Mouse (Mus musculus) brain, embryonic 14.5 days (tissue): Measurements from ENCODE around the gene Aldob.

Source experiments
- CTCF ChIP-seq: fragments of 200-500 bp; IDR thresholded peaks from 2 replicates; pipeline ENCODE4 v1.5.1; 2012; ENCODE audit warnings: inconsistent platforms, mild to moderate bottlenecking, moderate library complexity, borderline replicate concordance; ENCODE audit not compliant: insufficient read depth, insufficient read length; ENCODE audit errors: extremely low read depth
- POLR2A ChIP-seq: fragments of 200-500 bp; IDR thresholded peaks from 2 replicates; pipeline ENCODE4 v1.6.1; 2012; ENCODE audit warnings: mild to moderate bottlenecking, inconsistent platforms, borderline replicate concordance; ENCODE audit not compliant: poor library complexity, insufficient read depth, insufficient read length, severe bottlenecking; ENCODE audit errors: extremely low read depth

GRCm38 (mm10) chr4:49549383-49549782 lies at the start of gene Aldob:
- TF ChIP-seq POLR2A: no peak
- no peak for TF ChIP-seq CTCF
